Mouse (Mus musculus): ENCODE results near the gene Tada2a.

DNA sequence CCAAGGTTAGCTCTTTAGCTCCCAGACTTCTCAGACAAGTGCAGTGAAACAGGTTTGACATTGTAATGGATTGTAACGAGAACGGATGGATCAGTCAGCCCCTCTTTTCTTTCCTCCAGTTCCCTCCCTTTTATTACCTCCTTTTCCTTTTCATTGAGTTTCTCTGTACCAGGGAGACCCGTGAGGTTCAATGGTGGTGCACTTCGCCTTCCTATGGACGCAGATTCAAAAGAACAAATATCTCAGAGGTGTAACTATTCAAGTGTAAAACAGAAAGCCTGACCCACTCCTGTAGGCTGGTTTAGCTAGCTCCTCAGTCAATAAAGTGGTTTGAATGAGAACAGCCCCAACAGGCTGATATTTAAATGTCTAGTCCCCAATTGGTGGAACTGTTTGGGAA is 47.5 kb downstream of the Tada2a start:
- TF ChIP-seq CTCF (IDR thresholded peaks at IDR 0.05; ENCODE audit: borderline replicate concordance, insufficient read depth, low read depth, low read length) (no peak), POLR2A (IDR thresholded peaks at IDR 0.05; ENCODE audit: borderline replicate concordance, insufficient read depth, low read length) (no peak)

All from cerebellum, adult 2 months (tissue).